Mouse (Mus musculus): ENCODE measurements around the gene Trpm7. TPM values are rescaled to one million over a fixed set of nuclear protein-coding genes. Genes with fewer than 3 reads are reported as not detected.
A peak's percentile ranks its signal among the peaks of the same experiment; 100 is the strongest.

Gene Trpm7
- polyA plus RNA-seq (2014; fragmentation: Nextera tagmentation; extraction: Ambion mirVana) = 44.6 and 45.1 TPM in 2 replicates

DNA sequence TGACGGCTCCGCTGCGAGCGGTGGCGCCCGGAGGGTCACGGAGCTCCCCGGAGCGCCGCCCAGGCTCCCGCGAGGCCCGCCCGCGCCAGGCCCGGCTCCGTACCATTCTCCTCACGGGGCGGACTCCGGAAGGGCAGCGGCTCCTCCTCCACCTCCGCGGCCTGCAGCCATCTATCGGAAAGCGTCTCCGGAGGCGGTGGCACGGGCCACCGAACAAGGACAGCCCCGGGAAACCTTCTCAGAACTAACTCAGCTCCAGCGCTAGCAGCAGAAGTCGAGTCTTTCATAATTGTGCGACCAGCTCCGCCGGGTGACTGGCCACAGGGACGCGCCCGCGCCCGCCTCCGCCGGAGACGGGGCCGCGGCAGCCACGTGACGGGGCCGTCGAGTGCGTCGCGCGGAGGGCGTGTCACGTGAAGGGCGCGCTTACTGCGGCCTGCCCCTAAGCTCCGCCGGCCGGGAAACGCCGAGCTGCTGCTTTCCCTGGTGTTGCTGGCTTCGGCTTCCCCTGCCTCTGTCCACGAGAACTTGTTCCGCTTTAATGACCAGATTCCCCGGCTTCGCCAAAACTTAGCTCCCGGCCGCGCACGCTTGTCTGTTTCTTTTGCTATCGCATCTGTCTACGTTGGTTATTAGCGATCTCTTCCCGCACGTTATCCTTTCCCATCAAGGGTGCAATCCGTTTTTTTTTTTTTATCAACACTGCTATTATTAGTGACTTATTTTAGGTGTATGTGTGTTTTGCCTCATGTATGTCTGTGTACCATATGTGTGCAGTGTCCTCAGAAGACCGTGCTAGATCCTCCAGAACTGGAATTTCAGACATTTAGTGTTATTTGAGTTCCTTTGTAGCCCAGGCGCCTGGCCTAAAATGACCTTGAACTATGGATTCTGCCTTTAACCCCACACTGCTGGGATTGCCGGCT, at the start of gene Trpm7:
Trpm7 (minus strand) TSS at position 360 of the 926 bp plus-strand sequence.
- Histone ChIP-seq H3K9ac (ENCODE audit: low read length) (peak within 1 kb of the TSS; percentile 97), H3K9me3 (ENCODE audit: control insufficient read depth, low read length) (no peaks in the 10 kb centered on the region), H3K4me1 (ENCODE audit: control insufficient read depth in 2 of 2, insufficient read depth in 2 of 2, low read length in 2 of 2) (peaks cover 4 to 28% of the 10 kb centered on the region in 2 experiments), H3K4me2 (ENCODE audit: low read length) (peak within 1 kb of the TSS; percentile 81), H3K27me3 (ENCODE audit: control insufficient read depth, insufficient read depth, low read length) (no peaks in the 10 kb centered on the region), H3K36me3 (ENCODE audit: control insufficient read depth, insufficient read depth, low read length) (no peaks in the 10 kb centered on the region), H3K4me3 (ENCODE audit: control insufficient read depth in 1 of 2, insufficient read depth in 1 of 2, low read depth in 1 of 2, low read length in 2 of 2) (peak within 1 kb of the TSS; percentile 94 to 98), H3K27ac (replicated peaks in 1 of 2; ENCODE audit: control insufficient read depth in 1 of 2, insufficient read depth in 1 of 2, low read depth in 2 of 2, low read length in 2 of 2) (peak within 1 kb of the TSS; percentile 99 to 100)
- ATAC-seq (ENCODE audit: insufficient number of reproducible peaks, insufficient read depth, low FRiP score, low read depth) = peak; percentile 96
- WGBS = under 1% methylated on average over 76 of the region's 81 CpGs

DNA sequence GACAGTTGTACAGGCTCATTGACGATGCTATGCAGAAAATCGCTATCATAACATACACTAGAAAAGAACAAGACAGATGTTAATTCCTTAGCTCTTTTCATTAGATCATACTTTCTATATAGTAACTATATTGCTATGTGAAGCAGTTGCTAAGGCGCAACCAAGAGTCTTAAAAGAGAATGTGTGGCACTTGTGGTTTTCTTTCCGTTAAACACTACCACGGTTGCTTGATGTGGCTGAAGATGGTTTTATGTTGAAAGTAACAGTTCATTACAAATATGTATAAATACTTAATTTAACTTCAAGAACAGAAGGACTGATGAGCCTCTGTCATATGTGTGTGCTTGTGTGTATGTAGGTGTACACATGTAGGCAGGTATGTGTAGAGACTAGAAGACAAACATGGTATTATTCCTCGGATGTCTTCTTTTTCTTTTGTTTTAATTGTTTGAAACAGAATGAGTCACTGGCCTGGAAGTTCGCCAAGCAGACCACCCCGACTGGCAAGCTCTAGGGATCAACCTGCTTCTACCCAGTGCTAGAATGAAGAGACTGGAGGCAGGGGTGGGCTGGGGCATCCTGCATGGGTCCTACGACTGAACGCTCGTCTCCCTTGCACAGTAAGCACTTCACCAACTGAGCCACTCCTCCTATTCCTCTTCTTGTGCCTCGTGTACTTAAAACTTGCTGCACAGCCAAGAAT, 44.5 kb upstream of the Trpm7 start:
- H3K36me3 ChIP-seq (ENCODE audit: control insufficient read depth, insufficient read depth, low read length) = peaks cover 83% of the 10 kb centered on the region
- no peak overlapping the region for H3K9ac ChIP-seq (ENCODE audit: low read length)
- H3K27me3 ChIP-seq (ENCODE audit: control insufficient read depth, insufficient read depth, low read length) = no peaks in the 10 kb centered on the region
- H3K27ac ChIP-seq (replicated peaks in 1 of 2; ENCODE audit: control insufficient read depth in 1 of 2, insufficient read depth in 1 of 2, low read depth in 2 of 2, low read length in 2 of 2) = no peak overlapping the region
- 85% methylated on average over 12 of the region's 12 CpGs for WGBS
- no peaks in the 10 kb centered on the region for H3K9me3 ChIP-seq (ENCODE audit: control insufficient read depth, low read length)
- H3K4me3 ChIP-seq (ENCODE audit: control insufficient read depth in 1 of 2, insufficient read depth in 1 of 2, low read depth in 1 of 2, low read length in 2 of 2) = no peak overlapping the region
- H3K4me2 ChIP-seq (ENCODE audit: low read length) = no peak overlapping the region
- H3K4me1 ChIP-seq (ENCODE audit: control insufficient read depth in 2 of 2, insufficient read depth in 2 of 2, low read length in 2 of 2) = no peaks in the 10 kb centered on the region
- ATAC-seq (ENCODE audit: insufficient number of reproducible peaks, insufficient read depth, low FRiP score, low read depth) = no peak

DNA sequence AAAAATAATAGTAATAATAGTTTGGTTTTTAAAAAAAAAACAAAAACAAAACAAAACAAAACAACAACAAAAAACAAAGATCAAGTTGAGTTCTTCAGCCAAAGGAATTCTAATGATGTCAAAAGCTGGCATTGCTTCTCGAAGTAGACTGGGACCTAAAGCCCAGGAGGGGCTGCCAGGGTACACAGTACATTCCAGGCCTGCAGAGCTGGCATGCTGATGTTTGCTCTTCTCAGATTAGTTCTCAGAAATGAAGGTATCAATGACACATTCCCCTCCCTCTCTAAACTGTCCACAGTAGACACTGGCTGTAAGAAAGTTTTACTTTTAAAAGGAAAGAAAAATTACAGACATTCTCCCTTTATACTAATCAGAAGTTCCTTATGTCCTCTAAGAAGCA, 40.2 kb upstream of the Trpm7 start:
- Histone ChIP-seq H3K27ac (replicated peaks in 1 of 2; ENCODE audit: control insufficient read depth in 1 of 2, insufficient read depth in 1 of 2, low read depth in 2 of 2, low read length in 2 of 2) (no peak overlapping the region), H3K4me2 (ENCODE audit: low read length) (no peak overlapping the region), H3K9me3 (ENCODE audit: control insufficient read depth, low read length) (no peaks in the 10 kb centered on the region), H3K4me3 (ENCODE audit: control insufficient read depth in 1 of 2, insufficient read depth in 1 of 2, low read depth in 1 of 2, low read length in 2 of 2) (no peak overlapping the region), H3K36me3 (ENCODE audit: control insufficient read depth, insufficient read depth, low read length) (peaks cover 60% of the 10 kb centered on the region), H3K4me1 (ENCODE audit: control insufficient read depth in 2 of 2, insufficient read depth in 2 of 2, low read length in 2 of 2) (peaks cover 3 to 6% of the 10 kb centered on the region in 2 experiments; a peak in 3 of 4 replicates), H3K9ac (ENCODE audit: low read length) (no peak overlapping the region), H3K27me3 (ENCODE audit: control insufficient read depth, insufficient read depth, low read length) (no peaks in the 10 kb centered on the region)
- no peak for ATAC-seq (ENCODE audit: insufficient number of reproducible peaks, insufficient read depth, low FRiP score, low read depth)
- 68% methylated on average over 1 of the region's 1 CpGs for WGBS

DNA sequence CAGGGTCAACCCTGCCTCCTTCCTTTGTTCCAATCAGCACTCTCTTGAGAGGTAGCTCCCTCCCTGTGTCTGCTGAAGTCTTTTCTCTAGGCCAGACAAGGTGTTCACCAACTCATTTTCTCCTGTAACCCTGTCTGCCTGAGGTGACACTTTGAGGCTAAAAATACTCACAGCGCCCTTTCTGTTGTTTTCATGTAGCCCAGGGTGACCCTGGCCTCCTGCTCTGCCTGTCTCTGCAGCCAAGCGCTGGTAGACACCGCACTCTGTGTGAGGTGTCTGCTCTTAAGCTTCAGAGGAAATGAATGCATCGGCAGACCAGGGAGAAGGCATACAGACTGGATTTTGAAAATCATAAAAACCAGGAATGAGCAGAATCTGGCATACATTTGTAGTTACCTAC, 38.1 kb upstream of the Trpm7 start:
- peak overlapping the region in 1 of 2 experiments; percentile 41; a peak in 3 of 4 replicates for H3K27ac ChIP-seq (replicated peaks in 1 of 2; ENCODE audit: control insufficient read depth in 1 of 2, insufficient read depth in 1 of 2, low read depth in 2 of 2, low read length in 2 of 2)
- H3K4me1 ChIP-seq (ENCODE audit: control insufficient read depth in 2 of 2, insufficient read depth in 2 of 2, low read length in 2 of 2) = peaks cover 3 to 6% of the 10 kb centered on the region in 2 experiments; a peak in 3 of 4 replicates
- 23% methylated on average over 4 of the region's 4 CpGs for WGBS
- H3K9me3 ChIP-seq (ENCODE audit: control insufficient read depth, low read length) = no peaks in the 10 kb centered on the region
- no peak overlapping the region for H3K4me2 ChIP-seq (ENCODE audit: low read length)
- H3K9ac ChIP-seq (ENCODE audit: low read length) = no peak overlapping the region
- ATAC-seq (ENCODE audit: insufficient number of reproducible peaks, insufficient read depth, low FRiP score, low read depth) = no peak
- peaks cover 52% of the 10 kb centered on the region for H3K36me3 ChIP-seq (ENCODE audit: control insufficient read depth, insufficient read depth, low read length)
- H3K27me3 ChIP-seq (ENCODE audit: control insufficient read depth, insufficient read depth, low read length) = no peaks in the 10 kb centered on the region
- H3K4me3 ChIP-seq (ENCODE audit: control insufficient read depth in 1 of 2, insufficient read depth in 1 of 2, low read depth in 1 of 2, low read length in 2 of 2) = no peak overlapping the region

DNA sequence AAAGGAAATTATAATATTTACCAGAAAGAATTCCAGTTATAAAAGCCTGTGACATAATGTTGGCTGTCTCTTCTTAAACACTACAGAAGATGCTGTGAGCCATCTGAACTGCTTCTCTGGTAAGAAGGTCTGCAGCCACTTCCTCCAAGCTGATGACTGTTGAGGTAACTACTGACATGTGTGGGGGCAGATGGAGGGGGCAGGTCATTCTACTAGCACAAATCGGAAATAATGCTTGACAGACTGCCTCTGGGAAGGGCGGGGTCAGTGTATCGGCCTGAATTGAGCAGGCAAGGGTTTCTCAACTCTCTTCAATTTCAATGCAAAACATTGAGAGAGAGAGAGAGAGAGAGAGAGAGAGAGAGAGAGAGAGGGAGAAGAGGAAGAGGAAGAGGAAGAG, 28.1 kb upstream of the Trpm7 start:
- WGBS = 74% methylated on average over 3 of the region's 3 CpGs
- no peak for ATAC-seq (ENCODE audit: insufficient number of reproducible peaks, insufficient read depth, low FRiP score, low read depth)
- Histone ChIP-seq H3K4me3 (ENCODE audit: control insufficient read depth in 1 of 2, insufficient read depth in 1 of 2, low read depth in 1 of 2, low read length in 2 of 2) (no peak overlapping the region), H3K4me2 (ENCODE audit: low read length) (no peak overlapping the region), H3K9ac (ENCODE audit: low read length) (no peak overlapping the region), H3K4me1 (ENCODE audit: control insufficient read depth in 2 of 2, insufficient read depth in 2 of 2, low read length in 2 of 2) (no peaks in the 10 kb centered on the region), H3K36me3 (ENCODE audit: control insufficient read depth, insufficient read depth, low read length) (peaks cover 46% of the 10 kb centered on the region), H3K27me3 (ENCODE audit: control insufficient read depth, insufficient read depth, low read length) (no peaks in the 10 kb centered on the region), H3K27ac (replicated peaks in 1 of 2; ENCODE audit: control insufficient read depth in 1 of 2, insufficient read depth in 1 of 2, low read depth in 2 of 2, low read length in 2 of 2) (no peak overlapping the region), H3K9me3 (ENCODE audit: control insufficient read depth, low read length) (no peaks in the 10 kb centered on the region)

DNA sequence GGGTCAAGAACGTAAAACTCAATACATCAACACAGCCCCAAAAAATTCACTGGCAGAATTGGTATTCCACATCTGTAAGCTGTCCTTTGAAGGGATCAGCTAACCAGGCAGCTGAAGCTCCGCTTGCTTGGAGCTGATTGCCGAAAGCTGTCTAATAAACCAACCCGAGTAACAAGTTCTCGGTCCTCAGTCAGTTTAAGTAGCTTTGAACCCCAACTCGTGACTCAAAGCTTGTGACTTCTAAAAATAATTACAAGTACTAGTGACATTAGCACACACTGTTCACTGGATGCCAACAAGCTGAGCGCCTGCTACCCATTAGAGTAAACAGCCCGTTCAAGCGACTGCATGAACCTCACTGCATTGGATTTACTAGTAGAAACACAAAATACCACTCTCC, 21.5 kb upstream of the Trpm7 start:
- peak overlapping the region; percentile 41; the same call in 1 of the 2 replicates for H3K9ac ChIP-seq (ENCODE audit: low read length)

DNA sequence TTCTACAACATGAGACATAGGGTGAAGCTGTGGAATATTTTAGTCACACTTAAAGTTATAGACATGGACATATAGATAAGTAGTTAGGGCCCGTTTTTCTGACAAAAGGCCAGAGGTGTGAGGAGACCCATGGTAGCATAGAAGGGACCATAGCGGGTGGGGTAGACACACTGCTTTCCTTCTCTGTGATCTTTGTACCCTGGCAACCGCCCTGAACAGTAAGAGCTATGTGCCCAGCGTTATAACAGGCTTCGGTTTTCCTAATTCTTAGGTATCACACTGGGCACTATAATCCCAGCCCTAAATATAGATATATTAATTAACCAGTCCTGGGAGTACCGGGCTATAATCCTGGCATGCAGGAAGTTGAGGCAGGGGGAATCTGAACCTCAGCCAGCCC, 20.9 kb upstream of the Trpm7 start:
- no peak for ATAC-seq (ENCODE audit: insufficient number of reproducible peaks, insufficient read depth, low FRiP score, low read depth)
- peak overlapping the region; percentile 23; the same call in 1 of the 2 replicates for H3K9ac ChIP-seq (ENCODE audit: low read length)
- H3K27me3 ChIP-seq (ENCODE audit: control insufficient read depth, insufficient read depth, low read length) = no peaks in the 10 kb centered on the region
- peak overlapping the region; percentile 86 to 89 for H3K27ac ChIP-seq (replicated peaks in 1 of 2; ENCODE audit: control insufficient read depth in 1 of 2, insufficient read depth in 1 of 2, low read depth in 2 of 2, low read length in 2 of 2)
- H3K4me1 ChIP-seq (ENCODE audit: control insufficient read depth in 2 of 2, insufficient read depth in 2 of 2, low read length in 2 of 2) = peaks cover 5 to 18% of the 10 kb centered on the region in 2 experiments
- H3K9me3 ChIP-seq (ENCODE audit: control insufficient read depth, low read length) = no peaks in the 10 kb centered on the region
- H3K4me3 ChIP-seq (ENCODE audit: control insufficient read depth in 1 of 2, insufficient read depth in 1 of 2, low read depth in 1 of 2, low read length in 2 of 2) = peak overlapping the region in 1 of 2 experiments; percentile 8; a peak in 1 of 4 replicates
- WGBS = 63% methylated on average over 6 of the region's 6 CpGs
- peak overlapping the region; percentile 44 for H3K4me2 ChIP-seq (ENCODE audit: low read length)
- peaks cover 23% of the 10 kb centered on the region; the same call in 1 of the 2 replicates for H3K36me3 ChIP-seq (ENCODE audit: control insufficient read depth, insufficient read depth, low read length)

More for the DNA sequence above, 21.5 kb upstream of the Trpm7 start:
- Histone ChIP-seq H3K27me3 (ENCODE audit: control insufficient read depth, insufficient read depth, low read length) (no peaks in the 10 kb centered on the region), H3K9me3 (ENCODE audit: control insufficient read depth, low read length) (no peaks in the 10 kb centered on the region), H3K4me2 (ENCODE audit: low read length) (peak overlapping the region; percentile 44), H3K36me3 (ENCODE audit: control insufficient read depth, insufficient read depth, low read length) (peaks cover 23% of the 10 kb centered on the region; the same call in 1 of the 2 replicates), H3K4me1 (ENCODE audit: control insufficient read depth in 2 of 2, insufficient read depth in 2 of 2, low read length in 2 of 2) (peaks cover 5 to 18% of the 10 kb centered on the region in 2 experiments), H3K27ac (replicated peaks in 1 of 2; ENCODE audit: control insufficient read depth in 1 of 2, insufficient read depth in 1 of 2, low read depth in 2 of 2, low read length in 2 of 2) (peak overlapping the region; percentile 86 to 89), H3K4me3 (ENCODE audit: control insufficient read depth in 1 of 2, insufficient read depth in 1 of 2, low read depth in 1 of 2, low read length in 2 of 2) (peak overlapping the region in 1 of 2 experiments; percentile 8; a peak in 1 of 4 replicates)
- no peak; the same call in 1 of the 2 replicates for ATAC-seq (ENCODE audit: insufficient number of reproducible peaks, insufficient read depth, low FRiP score, low read depth)
- WGBS = 41% methylated on average over 9 of the region's 9 CpGs
